Mouse (Mus musculus): ENCODE results near the gene Brd1. TPM values are rescaled to one million over a fixed set of nuclear protein-coding genes. Genes with fewer than 3 reads are reported as not detected.
"Not testable (repeated sequence)": the region's sequence is repeated elsewhere in the genome, so short reads cannot be mapped to it uniquely, and the experiment has no call there.

The Brd1 gene
- polyA plus RNA-seq, 1 experiment from 2014 or later, result 12.0 TPM

DNA sequence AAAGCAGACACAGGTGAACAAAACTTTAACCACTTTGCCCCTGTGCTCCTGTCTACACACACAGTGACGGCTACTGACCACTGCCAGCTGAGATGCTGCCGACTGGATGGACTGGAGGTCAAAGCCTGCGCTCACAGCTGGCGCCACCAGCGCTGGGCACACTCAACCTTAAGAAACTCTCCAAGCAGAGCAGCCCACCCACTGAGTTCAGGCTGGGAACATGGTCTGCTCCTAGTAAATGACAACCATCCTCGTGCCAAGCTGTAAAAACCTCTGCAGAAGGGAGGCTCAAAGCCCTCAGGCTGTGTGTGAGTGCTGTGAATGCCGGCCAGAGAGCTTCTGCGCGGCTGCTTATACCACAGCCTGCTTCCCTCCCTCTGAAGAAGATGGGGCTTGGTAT is 16.8 kb downstream of the Brd1 start:
- H3K4me1 ChIP-seq (ENCODE audit: control insufficient read depth, insufficient read depth, low read length), result 0 out of 2 replicates have a peak, but pooled peaks cover 2% of the 10 kb centered on the region
- no peak overlapping the region for H3K4me3 ChIP-seq (ENCODE audit: low read length)
- H3K9ac ChIP-seq (ENCODE audit: low read length), result no peak overlapping the region
- 74% methylated on average over 9 of the region's 9 CpGs for WGBS
- no peaks in the 10 kb centered on the region for H3K27me3 ChIP-seq (ENCODE audit: control insufficient read depth, insufficient read depth, low read length)
- H3K4me2 ChIP-seq (ENCODE audit: low read depth, low read length), result no peak overlapping the region
- no peak overlapping the region for H3K27ac ChIP-seq (ENCODE audit: low read length)
- no peaks in the 10 kb centered on the region for H3K9me3 ChIP-seq (replicated peaks; ENCODE audit: control insufficient read depth, low read length)
- ATAC-seq (replicated peaks; ENCODE audit: extremely low read depth, insufficient read depth, low FRiP score), result no peak
- peaks cover 45% of the 10 kb centered on the region for H3K36me3 ChIP-seq (ENCODE audit: control insufficient read depth, insufficient read depth)

DNA sequence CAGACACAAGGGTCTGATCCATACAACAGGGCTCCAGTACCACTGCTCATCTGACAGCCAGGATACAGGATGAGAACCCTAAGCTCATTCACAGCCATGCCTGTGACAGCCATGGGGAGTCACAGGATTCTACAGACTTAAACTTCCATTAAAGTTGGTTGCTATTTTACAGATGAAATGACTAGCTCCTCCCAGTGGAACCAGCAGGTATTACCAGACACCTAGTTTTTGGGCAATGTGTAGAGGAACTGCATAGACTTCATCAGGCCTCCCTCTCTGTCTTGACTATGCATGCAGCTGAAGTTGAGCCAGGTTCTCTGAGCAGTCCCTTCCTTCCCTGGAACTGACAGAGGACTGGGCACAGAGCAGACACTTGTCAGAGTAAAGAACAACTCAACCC is 17.7 kb downstream of the Brd1 start:
- no peak for ATAC-seq (replicated peaks; ENCODE audit: extremely low read depth, insufficient read depth, low FRiP score)
- Histone ChIP-seq H3K36me3 (ENCODE audit: control insufficient read depth, insufficient read depth) (peaks cover 48% of the 10 kb centered on the region), H3K27me3 (ENCODE audit: control insufficient read depth, insufficient read depth, low read length) (no peaks in the 10 kb centered on the region), H3K9me3 (replicated peaks; ENCODE audit: control insufficient read depth, low read length) (no peaks in the 10 kb centered on the region), H3K4me2 (ENCODE audit: low read depth, low read length) (no peak overlapping the region), H3K4me3 (ENCODE audit: low read length) (no peak overlapping the region), H3K4me1 (ENCODE audit: control insufficient read depth, insufficient read depth, low read length) (0 out of 2 replicates have a peak, but pooled peaks cover 2% of the 10 kb centered on the region), H3K9ac (ENCODE audit: low read length) (no peak overlapping the region), H3K27ac (ENCODE audit: low read length) (no peak overlapping the region)

DNA sequence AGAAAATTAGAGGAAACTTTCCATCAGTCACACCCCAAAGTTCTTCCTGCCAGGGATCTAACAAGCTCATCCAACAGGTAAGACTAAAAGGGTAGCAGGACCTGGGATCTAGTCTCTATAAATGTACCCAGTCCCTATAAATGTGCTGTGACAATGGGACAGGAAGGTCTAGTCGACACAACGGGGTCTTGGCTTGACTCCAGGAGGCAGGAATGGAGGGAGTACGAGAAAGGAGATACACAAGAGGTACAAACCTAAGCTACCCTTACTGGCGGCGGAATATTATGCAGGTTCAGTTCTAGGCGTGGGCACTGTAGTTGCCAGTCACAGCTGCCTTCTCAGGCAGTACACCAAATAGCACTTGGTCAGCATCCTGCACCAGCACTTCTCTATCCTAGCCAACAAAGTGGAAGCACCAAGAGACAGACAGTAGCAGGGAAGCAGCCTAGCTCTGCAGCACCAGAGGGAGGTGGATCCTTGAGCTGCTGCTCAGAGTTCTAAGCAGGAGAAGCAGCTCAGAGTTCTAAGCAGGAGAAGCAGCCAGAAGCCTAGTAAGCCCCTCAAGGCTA is 19.9 kb downstream of the Brd1 start:
- 0 out of 2 replicates have a peak, but pooled peaks cover 2% of the 10 kb centered on the region for H3K4me1 ChIP-seq (ENCODE audit: control insufficient read depth, insufficient read depth, low read length)
- H3K9me3 ChIP-seq (replicated peaks; ENCODE audit: control insufficient read depth, low read length), result no peaks in the 10 kb centered on the region
- no peak for ATAC-seq (replicated peaks; ENCODE audit: extremely low read depth, insufficient read depth, low FRiP score)
- H3K4me2 ChIP-seq (ENCODE audit: low read depth, low read length), result no peak overlapping the region
- H3K9ac ChIP-seq (ENCODE audit: low read length), result no peak overlapping the region
- H3K4me3 ChIP-seq (ENCODE audit: low read length), result no peak overlapping the region
- peaks cover 58% of the 10 kb centered on the region for H3K36me3 ChIP-seq (ENCODE audit: control insufficient read depth, insufficient read depth)
- WGBS, result 63% methylated on average over 6 of the region's 6 CpGs
- H3K27me3 ChIP-seq (ENCODE audit: control insufficient read depth, insufficient read depth, low read length), result no peaks in the 10 kb centered on the region
- H3K27ac ChIP-seq (ENCODE audit: low read length), result no peak overlapping the region

GRCm38 (mm10) chr15:88712501-88712900 is 21.5 kb downstream of the Brd1 start:
- Histone ChIP-seq H3K36me3 (ENCODE audit: control insufficient read depth, insufficient read depth) (peaks cover 64% of the 10 kb centered on the region), H3K4me1 (ENCODE audit: control insufficient read depth, insufficient read depth, low read length) (0 out of 2 replicates have a peak, but pooled peaks cover 2% of the 10 kb centered on the region), H3K4me2 (ENCODE audit: low read depth, low read length) (no peak overlapping the region), H3K27ac (ENCODE audit: low read length) (no peak overlapping the region), H3K9ac (ENCODE audit: low read length) (no peak overlapping the region), H3K27me3 (ENCODE audit: control insufficient read depth, insufficient read depth, low read length) (no peaks in the 10 kb centered on the region), H3K4me3 (ENCODE audit: low read length) (no peak overlapping the region), H3K9me3 (replicated peaks; ENCODE audit: control insufficient read depth, low read length) (no peaks in the 10 kb centered on the region)
- ATAC-seq (replicated peaks; ENCODE audit: extremely low read depth, insufficient read depth, low FRiP score), result no peak
- WGBS, result 89% methylated on average over 15 of the region's 15 CpGs

DNA sequence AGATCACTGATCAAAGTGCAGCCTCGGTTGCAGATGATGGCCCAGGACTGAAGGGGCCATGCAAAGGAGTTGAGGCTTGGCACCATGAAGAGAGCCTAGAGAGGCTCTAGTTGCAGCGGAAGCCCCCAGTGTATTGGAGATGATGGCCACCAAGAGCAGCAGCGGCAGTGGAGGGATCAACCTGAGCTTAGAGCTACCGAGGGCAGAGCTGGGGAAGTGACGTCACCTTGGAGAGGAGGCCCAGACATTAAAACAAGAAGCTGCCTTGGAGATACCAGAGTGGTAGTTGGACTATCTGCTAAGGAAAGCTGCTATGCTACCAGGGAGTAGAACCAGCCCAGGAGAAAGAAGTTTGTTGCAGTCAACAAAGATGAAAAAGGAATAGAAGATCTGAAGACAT is 24.2 kb downstream of the Brd1 start:
- 88% methylated on average over 5 of the region's 5 CpGs for WGBS
- no peak for ATAC-seq (replicated peaks; ENCODE audit: extremely low read depth, insufficient read depth, low FRiP score)
- H3K9ac ChIP-seq (ENCODE audit: low read length), result no peak overlapping the region

GRCm38 (mm10) chr15:88708657-88709511 is 25.1 kb downstream of the Brd1 start:
- Histone ChIP-seq H3K36me3 (ENCODE audit: control insufficient read depth, insufficient read depth) (peaks cover 81% of the 10 kb centered on the region), H3K4me1 (ENCODE audit: control insufficient read depth, insufficient read depth, low read length) (no peaks in the 10 kb centered on the region), H3K9ac (ENCODE audit: low read length) (no peak overlapping the region), H3K4me3 (ENCODE audit: low read length) (no peak overlapping the region), H3K9me3 (replicated peaks; ENCODE audit: control insufficient read depth, low read length) (no peaks in the 10 kb centered on the region), H3K4me2 (ENCODE audit: low read depth, low read length) (no peak overlapping the region), H3K27ac (ENCODE audit: low read length) (no peak overlapping the region), H3K27me3 (ENCODE audit: control insufficient read depth, insufficient read depth, low read length) (no peaks in the 10 kb centered on the region)
- WGBS, result 85% methylated on average over 13 of the region's 13 CpGs
- no peak for ATAC-seq (replicated peaks; ENCODE audit: extremely low read depth, insufficient read depth, low FRiP score)

More for the DNA sequence above, 24.2 kb downstream of the Brd1 start:
- Histone ChIP-seq H3K4me1 (ENCODE audit: control insufficient read depth, insufficient read depth, low read length) (no peaks in the 10 kb centered on the region), H3K4me3 (ENCODE audit: low read length) (no peak overlapping the region), H3K27ac (ENCODE audit: low read length) (no peak overlapping the region), H3K4me2 (ENCODE audit: low read depth, low read length) (no peak overlapping the region), H3K36me3 (ENCODE audit: control insufficient read depth, insufficient read depth) (peaks cover 76% of the 10 kb centered on the region), H3K27me3 (ENCODE audit: control insufficient read depth, insufficient read depth, low read length) (no peaks in the 10 kb centered on the region), H3K9me3 (replicated peaks; ENCODE audit: control insufficient read depth, low read length) (no peaks in the 10 kb centered on the region)

- no peak overlapping the region for H3K4me2 ChIP-seq (ENCODE audit: low read depth, low read length)
- H3K4me1 ChIP-seq (ENCODE audit: control insufficient read depth, insufficient read depth, low read length), result no peaks in the 10 kb centered on the region
- no peak overlapping the region for H3K4me3 ChIP-seq (ENCODE audit: low read length)
- no peaks in the 10 kb centered on the region for H3K9me3 ChIP-seq (replicated peaks; ENCODE audit: control insufficient read depth, low read length)
- no peaks in the 10 kb centered on the region for H3K27me3 ChIP-seq (ENCODE audit: control insufficient read depth, insufficient read depth, low read length)
- no peak for ATAC-seq (replicated peaks; ENCODE audit: extremely low read depth, insufficient read depth, low FRiP score)
- H3K27ac ChIP-seq (ENCODE audit: low read length), result no peak overlapping the region
- H3K36me3 ChIP-seq (ENCODE audit: control insufficient read depth, insufficient read depth), result peaks cover 78% of the 10 kb centered on the region
- no peak overlapping the region for H3K9ac ChIP-seq (ENCODE audit: low read length)
- 94% methylated on average over 5 of the region's 5 CpGs for WGBS
Measured at GRCm38 (mm10) chr15:88708204-88708603, 25.8 kb downstream of the Brd1 start.

DNA sequence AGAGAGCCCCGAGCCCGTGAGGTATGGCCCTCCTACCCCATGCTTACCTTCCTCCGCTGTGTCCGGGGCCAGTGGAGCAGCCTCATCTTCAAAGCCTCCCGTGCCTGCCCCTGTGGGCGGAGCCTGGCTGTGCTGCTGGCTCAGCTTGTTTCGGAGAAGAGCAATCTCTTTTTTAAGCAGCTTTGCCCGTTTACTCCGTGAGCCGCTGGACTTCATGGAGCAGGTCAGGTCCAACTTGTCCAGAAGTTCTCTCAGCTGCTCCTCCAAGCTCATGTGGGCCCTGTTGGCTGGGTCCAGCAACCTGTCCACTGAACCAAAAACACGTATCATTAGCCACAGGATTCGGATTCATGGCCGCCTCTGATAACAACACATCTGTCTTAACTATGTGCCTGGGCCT is 27.0 kb downstream of the Brd1 start:
- H3K9me3 ChIP-seq (replicated peaks; ENCODE audit: control insufficient read depth, low read length); ATAC-seq (replicated peaks; ENCODE audit: extremely low read depth, insufficient read depth, low FRiP score); H3K4me1 ChIP-seq (ENCODE audit: control insufficient read depth, insufficient read depth, low read length); H3K4me3 ChIP-seq (ENCODE audit: low read length); H3K27ac ChIP-seq (ENCODE audit: low read length); H3K9ac ChIP-seq (ENCODE audit: low read length); H3K4me2 ChIP-seq (ENCODE audit: low read depth, low read length); H3K27me3 ChIP-seq (ENCODE audit: control insufficient read depth, insufficient read depth, low read length): not testable (repeated sequence)
- whole genome bisulfite sequencing, result 72% methylated on average over 13 of the region's 13 CpGs
- peaks cover 68% of the 10 kb centered on the region for H3K36me3 ChIP-seq (ENCODE audit: control insufficient read depth, insufficient read depth)

DNA sequence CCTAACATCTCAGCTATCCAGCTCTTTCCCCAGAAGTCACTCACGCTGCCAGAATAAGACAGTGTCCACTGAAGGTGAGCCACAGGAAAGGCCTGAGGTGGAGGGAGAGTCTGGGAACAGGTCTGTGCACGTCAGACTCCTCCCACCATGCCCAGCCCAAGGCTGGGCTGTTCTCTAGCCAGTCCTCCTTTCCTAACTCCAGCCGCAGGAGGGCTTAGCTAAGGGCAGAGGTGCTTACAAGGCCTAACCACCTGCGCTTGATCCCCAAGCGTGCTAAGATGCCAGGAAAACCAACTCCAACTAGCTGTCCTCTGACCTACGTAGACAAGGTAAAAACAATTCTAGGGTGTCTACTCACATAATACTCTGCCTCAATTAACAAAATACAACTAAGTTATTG is 27.7 kb downstream of the Brd1 start:
- WGBS, result 89% methylated on average over 6 of the region's 6 CpGs
- Histone ChIP-seq H3K4me2 (ENCODE audit: low read depth, low read length) (no peak overlapping the region), H3K9me3 (replicated peaks; ENCODE audit: control insufficient read depth, low read length) (no peaks in the 10 kb centered on the region), H3K9ac (ENCODE audit: low read length) (no peak overlapping the region), H3K36me3 (ENCODE audit: control insufficient read depth, insufficient read depth) (peaks cover 66% of the 10 kb centered on the region), H3K4me1 (ENCODE audit: control insufficient read depth, insufficient read depth, low read length) (no peaks in the 10 kb centered on the region), H3K4me3 (ENCODE audit: low read length) (no peak overlapping the region), H3K27ac (ENCODE audit: low read length) (no peak overlapping the region), H3K27me3 (ENCODE audit: control insufficient read depth, insufficient read depth, low read length) (no peaks in the 10 kb centered on the region)
- no peak for ATAC-seq (replicated peaks; ENCODE audit: extremely low read depth, insufficient read depth, low FRiP score)
